Mouse (Mus musculus) MEL (cell line): ENCODE measurements around the gene Dmtf1. TPM values are rescaled to one million over a fixed set of nuclear protein-coding genes. Genes with fewer than 3 reads are reported as not detected.

Source experiments
- DNase-seq: peaks from one replicate; pipeline ENCODE4 v3.0.0; 2011; ENCODE audit warnings: low read depth, low spot score
- H3K27ac ChIP-seq: 2 replicates; pipeline ENCODE4 v1.5.1; 2012; ENCODE audit warnings: low read depth, mild to moderate bottlenecking, control low read depth, low read length, moderate library complexity; ENCODE audit not compliant: control insufficient read depth
- H3K27me3 ChIP-seq, 2 experiments: fragments of 150-350 bp in 1 of 2; sonication (generic) in 1 of 2; 2 replicates each; pipeline ENCODE4 v1.6.1; 2012; ENCODE audit warnings: low read length in 2 of 2, mild to moderate bottlenecking in 2 of 2, improper control_type of control experiment in 1 of 2, moderate library complexity in 1 of 2; ENCODE audit not compliant: insufficient read depth in 2 of 2, control insufficient read depth in 1 of 2
- H3K36me3 ChIP-seq, 2 experiments: 2 replicates each; pipeline ENCODE4 v1.6.1; 2012 to 2014; ENCODE audit warnings: low read length in 2 of 2, improper control_type of control experiment in 1 of 2, inconsistent platforms in 1 of 2, mild to moderate bottlenecking in 1 of 2; ENCODE audit not compliant: insufficient read depth in 2 of 2, control insufficient read depth in 1 of 2
- H3K4me1 ChIP-seq, 2 experiments: fragments of 150-350 bp in 1 of 2; sonication (generic) in 1 of 2; 2 replicates each; pipeline ENCODE4 v1.6.1; 2012; ENCODE audit warnings: low read length in 2 of 2, improper control_type of control experiment in 1 of 2, mild to moderate bottlenecking in 1 of 2; ENCODE audit not compliant: insufficient read depth in 2 of 2, control insufficient read depth in 1 of 2
- H3K4me3 ChIP-seq, 2 experiments: fragments of 150-350 bp in 1 of 2; sonication (generic) in 1 of 2; 2 replicates each; pipeline ENCODE4 v1.5.1; 2012; ENCODE audit warnings: low read depth in 2 of 2, low read length in 2 of 2, mild to moderate bottlenecking in 2 of 2, moderate library complexity in 2 of 2, control low read depth in 1 of 2, improper control_type of control experiment in 1 of 2; ENCODE audit not compliant: control insufficient read depth in 1 of 2, insufficient read depth in 1 of 2
- H3K79me2 ChIP-seq: 2 replicates; pipeline ENCODE4 v1.6.1; 2012; ENCODE audit warnings: mild to moderate bottlenecking, low read length, moderate library complexity; ENCODE audit not compliant: control insufficient read depth, poor library complexity, insufficient read depth
- H3K9ac ChIP-seq: 2 replicates; pipeline ENCODE4 v1.6.1; 2012; ENCODE audit warnings: low read depth, mild to moderate bottlenecking, control low read depth, low read length, moderate library complexity; ENCODE audit not compliant: control insufficient read depth, poor library complexity, severe bottlenecking
- H3K9me3 ChIP-seq: fragments of 150-350 bp; sonication (generic); replicated peaks from 2 replicates; pipeline ENCODE4 v1.6.1; 2012; ENCODE audit warnings: mild to moderate bottlenecking, low read length, improper control_type of control experiment, moderate library complexity; ENCODE audit not compliant: insufficient read depth
- CHD2 ChIP-seq: IDR thresholded peaks from 2 replicates; pipeline ENCODE4 v1.6.1; 2011; ENCODE audit warnings: low read length, improper control_type of control experiment
- E2F4 ChIP-seq: IDR thresholded peaks from 2 replicates; pipeline ENCODE4 v1.6.1; 2011; ENCODE audit warnings: low read depth, low read length, improper control_type of control experiment, borderline replicate concordance
- ELF1 ChIP-seq: IDR thresholded peaks from 2 replicates; pipeline ENCODE4 v1.6.1; 2014; ENCODE audit warnings: low read depth, mild to moderate bottlenecking, inconsistent platforms, low read length, improper control_type of control experiment, moderate library complexity
- EP300 ChIP-seq, 2 experiments: IDR thresholded peaks; 2 replicates each; pipeline ENCODE4 v1.6.1; 2011; ENCODE audit warnings: improper control_type of control experiment in 2 of 2, low read length in 2 of 2, low read depth in 1 of 2, mild to moderate bottlenecking in 1 of 2
- GABPA ChIP-seq: IDR thresholded peaks from 2 replicates; pipeline ENCODE4 v1.6.1; 2012; ENCODE audit warnings: low read depth, mild to moderate bottlenecking, inconsistent platforms, low read length, improper control_type of control experiment, moderate library complexity
- KAT2A ChIP-seq: conservative IDR thresholded peaks from 2 replicates; pipeline ENCODE4 v1.6.1; 2012; ENCODE audit warnings: low read depth, low read length, improper control_type of control experiment, inconsistent platforms
- MAX ChIP-seq: IDR thresholded peaks from 2 replicates; pipeline ENCODE4 v1.6.1; 2011; ENCODE audit warnings: low read length, improper control_type of control experiment
- MYC ChIP-seq: IDR thresholded peaks from 2 replicates; pipeline ENCODE4 v1.6.1; 2011; ENCODE audit warnings: low read depth, mild to moderate bottlenecking, low read length, improper control_type of control experiment, moderate library complexity
- NELFE ChIP-seq: IDR thresholded peaks from 2 replicates; pipeline ENCODE4 v1.6.1; 2011; ENCODE audit warnings: low read depth, low read length, improper control_type of control experiment
- NRF1 ChIP-seq: IDR thresholded peaks from 2 replicates; pipeline ENCODE4 v1.6.1; 2014; ENCODE audit warnings: low read depth, mild to moderate bottlenecking, inconsistent platforms, low read length, improper control_type of control experiment, moderate library complexity; ENCODE audit not compliant: poor library complexity, insufficient read depth, severe bottlenecking
- POLR2AphosphoS2 ChIP-seq: IDR thresholded peaks from 2 replicates; pipeline ENCODE4 v1.6.1; 2011; ENCODE audit warnings: low read length, improper control_type of control experiment
- POLR2AphosphoS5 ChIP-seq: IDR thresholded peaks from 2 replicates; pipeline ENCODE4 v1.6.1; 2012; ENCODE audit warnings: low read depth, borderline replicate concordance, mild to moderate bottlenecking, inconsistent platforms, low read length, moderate library complexity, mixed read lengths
- RCOR1 ChIP-seq: IDR thresholded peaks from 2 replicates; pipeline ENCODE4 v1.6.1; 2012; ENCODE audit warnings: low read depth, mild to moderate bottlenecking, inconsistent platforms, low read length, improper control_type of control experiment
- TBP ChIP-seq: IDR thresholded peaks from 2 replicates; pipeline ENCODE4 v1.8.0; 2011; ENCODE audit warnings: low read depth, low read length, improper control_type of control experiment
- USF1 ChIP-seq: IDR thresholded peaks from 2 replicates; pipeline ENCODE4 v1.6.1; 2014; ENCODE audit warnings: low read depth, mild to moderate bottlenecking, inconsistent platforms, low read length, improper control_type of control experiment, moderate library complexity
- ZMIZ1 ChIP-seq: IDR thresholded peaks from 2 replicates; pipeline ENCODE4 v1.6.1; 2012; ENCODE audit warnings: low read depth, mild to moderate bottlenecking, inconsistent platforms, low read length, improper control_type of control experiment, moderate library complexity
- polyA plus RNA-seq, 2 experiments: library from polyadenylated mRNA; stranded (reverse) in 1 of 2; unstranded in 1 of 2; fragments of >175 nt in 1 of 2; fragments of >200 nt in 1 of 2; gene quantifications; 2 replicates each; pipeline versions ENCODE4 v1.2.1 to v1.2.4; 2012; ENCODE audit warnings: low replicate concordance in 2 of 2, low read depth in 1 of 2; ENCODE audit not compliant: insufficient read length in 2 of 2, insufficient read depth in 1 of 2, missing spikeins in 1 of 2
- total RNA-seq: library from RNA; depleted of rRNA; stranded (reverse); fragments of 300-350 nt; gene quantifications from 2 replicates; pipeline ENCODE4 v1.2.3, GENCODE M21; 2012

Dmtf1 gene
- total and polyA plus RNA-seq, 3 experiments: 18.7 to 78.4 (median 22.0) TPM

DNA sequence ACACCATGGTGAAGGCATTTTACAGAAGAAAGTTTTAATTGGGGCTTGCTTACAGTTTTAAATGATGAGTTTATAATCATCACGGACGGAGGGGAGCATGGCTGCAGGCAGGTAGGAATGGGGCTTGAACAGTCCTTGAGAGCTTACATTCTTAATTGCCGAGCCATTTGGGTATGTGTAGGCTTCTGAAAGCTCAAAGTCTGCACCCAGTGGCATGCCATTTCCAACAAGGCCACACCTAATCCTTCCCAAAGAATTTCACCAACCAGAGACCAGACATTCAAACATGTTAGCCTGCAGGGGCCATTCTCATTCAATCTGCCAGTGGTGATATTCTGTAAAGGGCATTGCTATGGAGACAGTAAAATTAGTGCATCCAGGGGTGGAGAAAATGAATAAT, 1.8 kb upstream of the Dmtf1 start:
- Histone ChIP-seq H3K27ac (no peak overlapping the region), H3K27me3 (no peaks in the 10 kb centered on the region), H3K36me3 (peaks cover 0 to 8% of the 10 kb centered on the region in 2 experiments; a peak in 2 of 4 replicates), H3K9me3 (no peaks in the 10 kb centered on the region), H3K79me2 (peaks cover 20% of the 10 kb centered on the region), H3K9ac (no peak overlapping the region), H3K4me3 (no peak overlapping the region), H3K4me1 (peaks cover 0 to 6% of the 10 kb centered on the region in 2 experiments; a peak in 3 of 4 replicates)
- DNase-seq: no peak
- TF ChIP-seq TBP: no peak
- TF ChIP-seq E2F4: no peak
- TF ChIP-seq ELF1: no peak

DNA sequence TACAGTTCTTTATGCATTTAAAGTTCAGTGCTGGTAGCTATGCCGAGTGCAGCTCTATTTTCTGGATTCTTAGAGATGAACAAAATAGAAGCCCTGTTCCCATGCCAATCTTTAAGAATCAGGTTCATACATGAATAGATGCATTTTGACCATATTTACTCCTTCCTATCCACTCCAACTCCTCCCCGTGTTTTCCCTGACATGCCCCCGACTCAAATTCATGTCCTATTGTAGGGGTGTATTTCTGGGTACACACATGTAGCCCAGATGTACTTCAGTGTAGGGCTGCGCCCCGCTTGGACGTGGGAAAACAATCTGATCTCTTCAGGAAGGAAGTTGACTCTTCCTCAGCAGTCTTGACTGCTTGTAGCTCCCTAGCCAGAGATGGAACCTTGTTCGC, 512 bp upstream of the Dmtf1 start:
- no peak for TF ChIP-seq CHD2
- TF ChIP-seq ELF1: no peak
- TF ChIP-seq USF1: no peak
- no peak for TF ChIP-seq MAX
- no peak for TF ChIP-seq TBP
- TF ChIP-seq EP300 (IDR thresholded peaks at IDR 0.05; ENCODE audit: low read depth in 1 of 2, low read length in 2 of 2): no peak
- TF ChIP-seq KAT2A: no peak
- no peak for TF ChIP-seq RCOR1
- TF ChIP-seq POLR2AphosphoS5: no peak
- TF ChIP-seq POLR2AphosphoS2: no peak
- TF ChIP-seq GABPA: no peak
- no peak for TF ChIP-seq MYC
- no peak for TF ChIP-seq NRF1
- no peak for TF ChIP-seq NELFE
- no peak for TF ChIP-seq E2F4
- TF ChIP-seq ZMIZ1: no peak
- peak; percentile 49 for DNase-seq
- Histone ChIP-seq H3K79me2 (peaks cover 25% of the 10 kb centered on the region), H3K27ac (peak overlapping the region; percentile 75), H3K9ac (peak overlapping the region; percentile 95), H3K36me3 (peaks cover 4 to 8% of the 10 kb centered on the region in 2 experiments; a peak in 3 of 4 replicates), H3K27me3 (no peaks in the 10 kb centered on the region), H3K4me1 (peaks cover 0 to 6% of the 10 kb centered on the region in 2 experiments; a peak in 3 of 4 replicates), H3K9me3 (no peaks in the 10 kb centered on the region), H3K4me3 (peak overlapping the region; percentile 82 to 91)
